Mouse (Mus musculus): Measurements from ENCODE around the gene Fabp7.

Gene Fabp7

DNA sequence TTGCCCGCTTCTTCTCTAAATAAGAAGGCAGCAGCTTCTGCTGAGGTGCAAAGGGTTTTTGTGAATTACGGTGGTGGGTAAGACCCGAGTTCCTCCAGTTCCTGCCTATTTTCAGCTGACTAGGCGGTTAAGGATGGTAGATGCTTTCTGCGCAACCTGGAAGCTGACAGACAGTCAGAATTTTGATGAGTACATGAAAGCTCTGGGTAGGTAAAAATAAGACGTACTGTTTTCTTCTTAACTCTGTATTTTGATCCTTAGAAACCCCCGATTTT lies at the start of gene Fabp7:
Gene Fabp7 (plus strand): TSS at position 6 of the 275 bp plus-strand sequence.
- no peak for DNase-seq (ENCODE audit: low spot score in 2 of 2)

DNA sequence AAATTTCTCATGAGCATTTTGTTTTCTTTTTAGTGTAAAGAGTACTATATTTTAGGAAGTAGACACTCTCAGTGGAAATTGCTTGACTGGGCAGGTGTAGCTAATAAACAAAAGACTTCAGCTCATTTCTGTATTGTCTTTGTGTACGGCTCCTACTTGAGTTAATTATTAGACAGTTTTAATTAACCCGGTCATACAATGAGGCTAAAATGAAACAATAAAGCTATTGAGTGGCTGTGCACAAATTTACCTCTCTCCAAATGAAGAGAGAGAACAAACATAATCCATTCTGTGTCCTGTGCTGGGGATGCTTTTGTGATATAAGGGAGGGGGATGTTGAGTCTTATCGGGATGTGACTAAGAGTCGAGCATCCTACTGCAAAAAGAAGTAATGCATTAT lies 43.9 kb upstream of the Fabp7 start:
- DNase-seq (ENCODE audit: low spot score in 2 of 2) = no peak

DNA sequence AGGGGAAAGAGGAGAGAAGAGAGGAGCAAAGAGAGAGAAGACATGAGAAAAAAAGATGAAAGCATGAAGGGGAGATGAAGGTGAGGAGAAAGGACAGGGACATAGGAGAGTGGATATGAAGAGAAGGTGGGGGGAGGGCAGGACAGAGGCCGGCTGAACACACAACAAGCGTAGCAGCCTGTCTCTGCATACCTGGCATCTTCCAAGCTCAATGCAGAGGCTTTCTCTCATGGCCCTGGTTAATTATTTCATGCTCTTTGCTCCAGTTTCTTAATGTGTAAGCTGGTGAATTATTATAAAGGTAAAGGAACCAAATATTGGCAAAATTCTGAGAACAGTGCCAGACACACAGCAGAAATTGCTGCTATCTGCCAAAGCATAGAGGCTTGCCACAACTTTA lies 43.3 kb upstream of the Fabp7 start:
- DNase-seq (ENCODE audit: low spot score in 2 of 2) = no peak

DNA sequence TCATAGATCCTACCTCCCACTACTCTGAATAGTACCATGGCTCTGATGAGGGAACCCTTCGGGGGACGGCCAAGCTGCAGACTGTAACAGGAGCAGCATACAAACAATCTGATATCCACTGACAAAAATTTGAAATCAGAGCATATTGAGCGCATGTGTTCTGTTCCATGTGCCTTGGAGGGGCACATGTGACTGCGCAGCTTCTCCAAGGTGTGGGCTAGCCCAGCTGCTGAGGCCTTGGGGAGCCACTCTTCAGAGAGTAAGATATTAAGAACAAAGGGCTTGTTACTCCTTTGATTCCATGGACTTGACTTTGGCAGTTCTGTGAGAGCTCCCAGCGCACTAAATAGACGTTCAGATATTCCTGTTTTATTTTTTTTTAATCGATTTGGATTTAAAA lies 41.6 kb upstream of the Fabp7 start:
- DNase-seq (ENCODE audit: low spot score in 2 of 2) = no peak

DNA sequence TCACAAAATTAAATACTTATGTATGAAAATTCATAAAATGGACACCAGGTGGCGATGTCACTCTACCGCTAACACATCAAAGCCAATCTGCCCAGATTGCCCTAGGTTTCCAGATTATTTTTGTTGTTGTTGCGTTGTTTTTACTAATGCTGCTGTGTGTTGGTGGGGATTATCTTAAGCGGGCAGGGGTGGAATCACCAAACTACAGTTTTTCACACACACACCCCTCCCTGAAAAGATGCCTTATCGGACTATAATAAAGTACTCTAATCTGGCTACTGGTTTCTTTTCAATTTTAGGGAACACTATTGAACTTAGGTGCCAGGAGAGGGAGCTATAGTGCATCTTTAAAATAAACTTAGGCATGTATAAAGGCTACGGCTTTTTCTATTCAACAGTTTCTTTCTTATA lies 41.1 kb upstream of the Fabp7 start:
- peak; percentile 23 to 33 for DNase-seq (ENCODE audit: low spot score in 2 of 2)

DNA sequence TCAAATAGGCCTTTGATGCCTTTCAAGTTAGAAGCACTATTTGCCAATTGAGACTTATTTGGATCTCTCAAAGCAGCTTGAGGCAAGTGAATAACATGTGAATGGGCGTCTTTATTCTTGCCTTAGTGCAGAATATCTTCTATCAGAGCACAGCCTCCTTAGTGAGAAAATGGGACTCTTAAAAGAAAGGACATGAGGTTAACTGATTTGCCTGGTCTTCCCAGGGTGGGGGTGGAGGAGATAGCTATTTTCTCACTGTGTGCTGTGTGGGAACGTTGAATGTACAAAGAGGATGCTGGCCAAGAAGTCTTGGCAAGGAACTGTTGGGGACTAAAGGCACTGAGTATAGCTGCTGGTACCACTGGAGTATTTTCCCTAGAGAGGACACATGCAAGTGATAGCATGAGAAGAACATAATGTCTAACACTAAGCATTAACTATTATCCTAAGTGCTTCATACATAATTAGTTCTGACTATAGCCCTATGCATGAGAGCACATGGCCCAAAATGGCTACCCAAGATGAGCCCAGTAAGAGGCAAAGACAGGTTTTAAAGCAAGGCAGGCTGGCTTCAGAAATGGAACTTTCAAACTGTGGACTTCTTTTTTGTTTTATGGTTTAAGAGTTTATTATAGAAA lies 40.4 kb upstream of the Fabp7 start:
- DNase-seq (ENCODE audit: low spot score in 2 of 2) = no peak

DNA sequence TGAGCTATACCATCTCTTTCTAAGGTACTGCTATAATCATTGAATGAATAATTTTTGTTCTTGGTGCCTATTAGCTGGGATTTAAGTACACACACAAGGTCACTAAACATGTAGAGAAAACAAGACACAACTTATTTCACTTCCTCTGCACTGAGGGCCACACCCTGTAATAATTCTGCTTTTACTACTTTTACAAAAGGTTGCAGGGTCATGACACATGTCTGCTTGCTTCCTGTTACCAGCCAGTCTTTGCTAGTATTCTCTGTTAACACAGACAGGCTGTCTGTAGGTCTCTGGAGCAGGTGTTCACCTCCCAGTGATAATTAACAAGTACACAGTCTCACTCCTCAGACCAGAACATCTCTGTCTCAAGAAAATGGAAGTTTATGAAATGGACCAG lies 39.2 kb upstream of the Fabp7 start:
- DNase-seq (ENCODE audit: low spot score in 2 of 2) = no peak

DNA sequence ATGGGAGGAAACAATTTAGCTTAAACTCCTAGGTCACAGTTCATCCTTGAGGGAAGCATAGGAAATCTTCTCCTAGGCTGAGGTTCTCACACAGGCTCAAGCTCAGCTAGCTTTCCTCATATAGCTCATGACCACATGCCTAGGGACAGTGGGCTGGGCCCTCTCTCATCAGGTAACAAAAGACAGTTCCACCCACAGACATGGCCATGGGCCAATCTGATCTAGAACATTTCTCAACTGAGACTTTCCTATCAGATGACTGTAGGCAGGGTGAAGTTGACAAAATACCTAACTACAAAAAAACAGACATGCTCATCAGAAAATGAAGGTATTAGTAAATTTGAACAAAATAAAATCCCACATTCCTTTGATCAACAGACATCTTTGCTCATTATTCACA lies 37.6 kb upstream of the Fabp7 start:
- no peak for DNase-seq (ENCODE audit: low spot score in 2 of 2)

DNA sequence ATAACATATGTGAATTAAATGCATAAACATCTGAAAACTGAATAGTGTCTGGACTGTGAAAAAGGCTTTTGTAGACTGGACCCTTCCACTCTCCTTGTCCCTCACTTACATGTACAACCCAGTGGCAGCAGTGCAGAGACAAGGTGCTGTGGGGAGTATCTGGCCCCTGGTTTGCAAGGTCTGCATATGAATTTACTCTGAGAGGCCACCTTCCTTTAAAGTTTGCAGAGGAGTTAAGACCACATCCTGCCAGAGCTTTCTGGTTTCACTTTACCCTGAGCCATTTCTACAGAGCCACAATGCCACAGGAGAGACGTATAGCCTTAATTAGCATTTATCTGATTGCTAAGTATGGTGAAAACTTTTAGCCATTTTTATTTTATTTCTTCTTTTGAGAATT lies 31.3 kb upstream of the Fabp7 start:
- peak in 1 of 2 experiments; percentile 26 for DNase-seq (ENCODE audit: low spot score in 2 of 2)

DNA sequence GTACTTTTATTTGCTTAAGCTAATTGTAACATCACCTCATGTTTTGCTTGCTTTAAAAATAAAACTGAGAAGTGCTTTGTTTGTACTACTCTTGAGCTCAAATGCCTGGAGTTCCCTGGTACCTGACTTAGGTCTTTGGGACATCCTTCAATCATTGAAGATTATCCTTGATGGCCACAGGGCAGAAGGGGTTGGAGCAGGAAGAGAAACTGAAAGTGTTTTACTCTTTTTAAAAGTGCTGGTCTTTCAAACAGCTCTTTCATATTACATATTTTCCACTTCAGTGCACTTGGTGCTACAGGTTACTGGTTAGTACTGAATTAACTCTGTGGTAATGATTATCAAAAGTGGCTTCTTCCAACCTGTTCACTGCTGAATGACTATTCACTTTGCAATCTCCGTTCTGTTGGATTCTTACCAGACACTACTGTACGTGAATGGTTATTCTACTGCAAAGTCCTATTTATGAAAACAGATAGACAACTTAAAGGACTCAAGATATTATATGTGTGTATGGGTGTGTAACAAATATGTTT lies 29.4 kb upstream of the Fabp7 start:
- DNase-seq (ENCODE audit: low spot score in 2 of 2) = no peak

DNA sequence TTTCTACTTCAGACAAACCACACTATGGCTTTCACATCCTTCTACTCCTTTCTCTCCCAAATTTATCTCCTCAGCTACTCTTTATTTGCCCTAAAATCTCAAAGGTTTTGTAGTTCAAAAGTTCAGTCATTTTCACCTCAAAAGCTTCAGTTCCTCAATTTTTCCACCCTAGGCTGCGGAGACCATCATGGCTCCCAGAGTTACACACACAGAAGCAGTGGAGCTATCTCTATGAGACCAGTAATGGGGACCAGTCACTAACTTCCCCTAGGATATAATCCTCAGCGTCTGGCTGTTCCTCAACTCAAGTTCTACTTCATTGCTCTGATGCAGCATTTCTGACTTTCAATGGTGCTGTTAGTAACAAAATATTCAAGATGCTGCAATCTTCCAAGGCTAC lies 25.7 kb upstream of the Fabp7 start:
- DNase-seq (ENCODE audit: low spot score in 2 of 2) = no peak

DNA sequence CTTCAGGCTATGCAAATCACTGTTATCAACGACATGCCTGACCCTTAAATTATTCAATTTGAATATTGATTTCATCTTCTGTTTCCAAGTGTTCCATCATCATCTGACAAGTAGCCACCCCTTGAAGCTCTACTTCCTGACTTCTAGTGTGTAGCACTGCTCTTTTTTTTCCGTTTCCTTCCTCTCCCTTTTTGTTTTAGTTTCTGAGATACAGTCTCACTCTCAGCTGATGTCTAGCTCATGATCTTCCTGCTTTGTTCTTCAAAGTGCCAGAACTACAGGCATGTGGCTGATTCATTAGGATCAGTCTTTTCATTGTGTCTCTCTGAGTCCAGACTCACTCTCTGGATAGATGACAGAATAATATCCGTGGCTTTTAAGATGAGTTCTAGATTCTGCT lies 24.0 kb upstream of the Fabp7 start:
- no peak for DNase-seq (ENCODE audit: low spot score in 2 of 2)

DNA sequence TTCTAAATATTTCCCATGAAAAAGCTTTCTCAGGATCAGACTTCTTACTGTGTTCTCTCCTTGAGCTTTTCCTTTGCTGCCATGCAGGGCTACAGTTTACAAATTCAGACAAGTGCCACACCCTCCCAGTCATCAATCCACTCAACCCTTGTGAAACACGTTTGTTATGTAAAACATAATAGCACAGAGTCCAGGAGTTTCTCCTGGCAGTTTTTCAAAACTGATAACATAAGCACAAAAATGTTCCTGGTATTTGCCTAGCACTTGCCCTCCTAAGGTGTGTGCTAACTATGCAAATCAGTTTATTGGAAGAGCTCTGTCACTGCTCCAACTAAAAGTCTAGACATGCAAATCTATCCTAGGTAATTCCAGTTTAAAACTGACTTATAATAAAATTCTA lies 21.6 kb upstream of the Fabp7 start:
- DNase-seq (ENCODE audit: low spot score in 2 of 2) = no peak

DNA sequence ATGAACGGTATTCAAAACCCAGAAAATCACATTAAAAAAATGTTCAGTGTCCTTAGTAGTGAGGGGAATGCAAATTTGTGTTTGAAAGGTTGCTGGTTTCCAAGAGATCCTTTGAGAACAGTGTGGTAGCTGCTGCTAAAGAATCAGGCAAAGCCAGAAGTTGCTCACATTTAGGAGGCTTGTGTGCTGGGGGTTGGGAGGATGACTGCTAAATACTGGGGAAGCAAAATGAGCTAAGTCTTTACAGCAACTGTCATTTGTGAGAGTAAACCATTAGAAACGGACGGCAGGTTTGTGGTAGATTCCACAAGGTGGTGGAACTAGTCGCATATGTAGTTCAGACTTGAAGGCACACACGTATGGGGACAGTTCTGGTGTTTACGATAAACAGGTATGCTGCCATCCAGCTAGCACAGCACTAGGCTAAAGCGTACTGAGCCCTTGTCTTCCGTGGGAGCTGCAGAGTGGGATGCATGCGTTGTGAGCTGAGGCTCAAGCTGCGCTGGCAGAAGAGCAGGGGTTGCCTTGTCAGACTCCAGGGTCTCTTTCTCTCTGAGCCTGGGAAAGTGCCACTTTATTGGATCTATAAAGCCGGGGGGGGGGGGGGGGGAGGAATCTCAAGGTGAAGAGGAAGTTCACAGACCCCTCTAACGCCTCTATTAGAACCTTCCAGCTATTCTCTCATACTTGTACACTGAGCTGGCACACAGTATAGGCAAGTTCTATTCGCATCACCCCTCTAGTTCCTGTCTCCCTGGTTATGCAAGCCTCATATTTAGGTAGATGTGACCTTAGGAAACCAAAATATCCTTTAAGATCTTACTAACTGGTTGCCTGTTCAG lies 1.2 kb upstream of the Fabp7 start:
- DNase-seq (ENCODE audit: low spot score in 2 of 2) = no peak

DNA sequence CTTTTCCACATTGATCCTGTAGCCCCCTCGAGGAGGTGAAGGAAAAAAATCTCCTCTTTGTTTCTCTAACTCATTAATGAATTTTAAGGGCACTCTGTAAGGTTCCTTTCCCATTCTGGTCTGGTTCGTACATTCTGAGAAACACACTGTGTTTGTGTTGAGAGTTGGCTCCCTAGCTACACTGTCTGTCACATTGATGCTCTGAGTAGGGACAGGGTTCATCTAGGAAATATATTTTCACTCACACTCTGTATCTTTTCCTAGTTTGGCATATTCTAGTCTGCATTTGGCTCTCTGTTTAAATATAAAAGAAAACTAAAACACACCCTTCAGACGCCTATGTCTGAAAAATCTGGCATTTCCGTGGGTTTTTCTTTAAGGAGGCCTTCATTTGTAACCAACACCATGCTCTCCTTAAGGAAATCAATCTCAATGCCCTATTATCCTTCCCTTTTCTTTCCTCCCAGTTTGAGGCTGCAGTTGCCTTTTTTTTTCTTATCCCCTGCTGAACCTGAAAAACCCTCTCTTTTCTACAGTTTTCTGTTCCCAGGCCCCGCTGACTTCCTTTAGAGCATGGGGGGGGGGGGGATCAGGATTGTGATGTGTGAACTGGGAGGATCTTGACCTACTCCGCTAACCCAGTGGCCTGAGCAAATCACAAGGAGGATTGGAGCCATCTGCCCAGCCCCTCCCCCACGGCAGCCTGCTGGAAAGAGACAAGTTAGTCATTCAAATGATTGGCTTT lies 378 bp upstream of the Fabp7 start:
- DNase-seq (ENCODE audit: low spot score in 2 of 2) = peak in 1 of 2 experiments; percentile 47

DNA sequence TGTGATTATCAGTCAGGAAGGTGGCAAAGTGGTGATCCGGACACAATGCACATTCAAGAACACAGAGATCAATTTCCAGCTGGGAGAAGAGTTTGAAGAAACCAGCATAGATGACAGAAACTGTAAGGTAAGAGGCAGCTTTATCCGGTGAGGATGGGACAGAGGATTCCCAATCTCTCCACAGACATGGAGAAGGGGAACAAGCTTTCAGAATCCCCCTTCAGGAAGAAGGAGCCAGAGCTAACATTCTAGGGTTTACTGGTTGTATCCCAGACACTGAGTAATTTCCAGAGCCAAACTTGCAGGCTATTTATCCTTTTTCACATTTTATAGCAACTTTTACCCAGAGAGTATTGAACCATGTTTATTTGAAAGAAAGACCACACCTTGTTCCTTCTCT lies 871 bp downstream of the Fabp7 start:
- DNase-seq (ENCODE audit: low spot score in 2 of 2) = no peak

DNA sequence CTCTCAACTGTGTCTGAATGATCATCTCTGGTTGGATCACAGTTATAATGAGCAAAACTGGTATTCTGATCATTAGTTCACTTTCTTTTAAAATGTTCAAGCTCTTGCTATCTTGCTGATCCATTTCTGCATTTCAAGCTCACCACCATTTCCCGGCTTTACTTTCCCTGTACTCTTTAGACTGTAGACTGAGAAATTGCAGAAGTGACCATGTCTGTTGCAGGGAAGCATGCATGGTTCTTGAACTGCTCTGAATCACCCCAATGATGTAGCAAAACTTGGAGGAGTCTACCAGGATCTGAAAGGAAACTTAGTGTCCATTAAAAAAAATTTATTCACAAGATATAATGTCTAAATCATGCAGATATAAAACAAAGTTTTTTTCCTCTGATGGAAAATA lies 8.3 kb downstream of the Fabp7 start:
- DNase-seq (ENCODE audit: low spot score in 2 of 2) = no peak

DNA sequence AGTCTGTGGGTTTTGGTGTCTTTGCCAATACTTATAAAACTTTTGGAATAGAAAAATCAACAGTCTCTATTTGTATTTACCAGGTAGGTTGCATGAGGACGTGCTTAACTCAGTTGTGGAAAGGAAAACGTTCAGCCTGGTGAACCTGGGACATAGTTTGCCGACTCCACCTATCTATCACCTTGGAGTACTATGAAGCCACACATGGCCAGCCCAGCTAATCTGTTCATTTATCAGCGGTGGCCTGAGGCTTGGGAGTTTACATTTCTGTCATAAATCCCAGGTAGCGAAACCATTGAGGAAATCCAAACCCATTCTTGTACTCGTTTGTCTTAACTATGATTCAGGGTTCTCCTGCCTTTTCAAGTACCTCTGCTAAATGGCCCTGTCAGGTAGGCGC lies 9.3 kb downstream of the Fabp7 start, which contains the start of gene Smpdl3a:
Gene Smpdl3a (plus strand): TSS at position 318 of the 400 bp plus-strand sequence.
- DNase-seq (ENCODE audit: low spot score in 2 of 2) = no peak

DNA sequence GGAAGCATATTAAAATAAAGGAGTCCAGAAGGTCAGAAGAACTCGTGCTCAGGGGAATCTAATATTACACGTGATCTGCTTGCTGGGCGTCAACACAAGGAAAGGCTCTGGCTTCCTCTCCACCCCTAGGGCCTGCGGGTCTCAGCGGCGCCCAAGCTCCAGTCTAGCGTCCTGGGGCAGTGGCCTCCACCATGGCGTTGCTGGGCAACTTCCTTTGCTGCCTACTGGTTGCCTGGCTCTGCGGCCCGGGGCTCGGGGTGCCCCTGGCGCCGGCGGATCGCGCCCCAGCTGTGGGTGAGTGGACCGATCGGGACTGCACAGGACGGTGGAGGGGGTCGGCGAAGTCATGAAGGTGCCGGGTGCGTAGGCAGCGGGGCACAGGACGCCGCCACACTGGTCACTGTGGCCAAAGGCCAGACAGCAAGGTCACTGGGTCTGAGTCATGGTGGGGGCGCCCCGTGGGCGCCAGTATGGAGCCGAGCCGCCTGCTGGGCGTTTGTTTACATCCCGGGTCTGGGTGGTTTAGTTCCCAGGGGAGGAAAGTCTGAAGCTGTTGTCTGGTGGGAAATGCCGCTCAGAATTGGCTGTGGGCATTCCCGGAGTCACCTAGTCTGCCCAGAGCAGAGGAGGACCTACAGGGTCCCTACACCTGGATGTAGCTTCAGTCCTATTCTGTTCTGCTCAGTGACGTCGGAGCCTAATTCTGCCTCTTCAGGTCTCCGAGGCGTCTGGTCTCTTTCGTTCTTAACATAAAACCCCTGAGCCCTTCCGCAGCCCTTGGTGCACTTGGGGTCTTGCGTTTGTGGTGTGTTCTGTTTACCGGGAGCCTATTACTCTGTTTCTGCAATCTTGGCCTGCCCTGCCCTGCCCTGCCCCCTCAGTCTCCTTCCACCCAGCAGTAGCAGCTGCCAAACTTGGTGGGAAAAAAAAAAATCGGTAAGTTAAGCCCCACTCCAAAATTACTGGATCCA lies 10.1 kb downstream of the Fabp7 start:
- DNase-seq (ENCODE audit: low spot score in 2 of 2) = peak; percentile 53 to 56

DNA sequence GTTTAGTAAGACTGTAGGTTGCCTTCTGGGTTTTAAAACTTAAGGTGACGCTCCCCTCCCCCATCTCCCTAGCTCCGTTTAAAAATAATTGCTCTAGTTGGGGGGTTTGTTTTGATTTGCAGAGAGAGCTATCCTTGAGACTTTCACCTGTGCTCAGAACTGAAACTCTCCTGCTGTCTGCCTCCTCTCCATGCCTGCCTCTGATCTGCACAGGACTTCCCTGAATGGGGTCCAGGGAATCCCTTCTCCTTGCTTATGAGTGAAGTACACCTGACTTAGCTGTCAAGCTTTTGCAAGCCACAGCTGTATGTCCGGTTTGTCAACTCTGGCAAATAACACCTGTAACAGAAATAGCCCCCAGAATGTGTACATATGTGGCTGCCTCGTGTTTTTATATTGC lies 10.9 kb downstream of the Fabp7 start:
- DNase-seq (ENCODE audit: low spot score in 2 of 2) = peak; percentile 21 to 24

DNA sequence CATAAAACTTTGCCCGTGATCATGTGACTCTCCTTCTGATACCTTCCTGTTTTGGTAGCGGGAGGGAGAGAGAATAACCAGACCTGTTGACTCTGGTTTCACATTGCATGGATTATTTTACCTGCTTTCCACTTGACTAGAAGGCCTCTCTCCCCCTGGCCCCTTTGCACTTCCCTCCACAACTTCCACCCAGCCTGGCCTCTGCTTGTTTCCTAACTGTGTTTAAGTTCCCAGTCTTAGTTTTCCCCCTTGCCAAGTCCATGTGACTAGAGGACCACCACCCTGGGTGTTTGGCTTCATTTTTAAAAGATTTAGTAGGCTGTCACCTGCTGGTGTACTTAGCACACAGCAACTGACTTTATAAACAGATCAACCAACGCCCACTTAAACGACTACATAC lies 11.4 kb downstream of the Fabp7 start:
- peak; percentile 30 to 39 for DNase-seq (ENCODE audit: low spot score in 2 of 2)
